Mouse (Mus musculus) testis, adult 2 months (tissue): Measurements from ENCODE around the gene Miox. TPM values are rescaled to one million over a fixed set of nuclear protein-coding genes. Genes with fewer than 3 reads are reported as not detected.

ENCODE experiments used
- H3K27ac ChIP-seq: fragments of 200-500 bp; 2 replicates; pipeline ENCODE4 v1.5.1; 2012; ENCODE audit warnings: low read depth, low read length; ENCODE audit not compliant: control insufficient read depth, insufficient read depth
- H3K27me3 ChIP-seq: fragments of 200-500 bp; 2 replicates; pipeline ENCODE4 v1.6.1; 2012; ENCODE audit warnings: mild to moderate bottlenecking, low read length, moderate library complexity; ENCODE audit not compliant: control insufficient read depth, insufficient read depth
- H3K36me3 ChIP-seq: fragments of 200-500 bp; 2 replicates; pipeline ENCODE4 v1.6.1; 2012; ENCODE audit warnings: mild to moderate bottlenecking, low read length; ENCODE audit not compliant: control insufficient read depth, insufficient read depth
- H3K4me1 ChIP-seq: fragments of 200-500 bp; 2 replicates; pipeline ENCODE4 v1.6.1; 2012; ENCODE audit warnings: low read length; ENCODE audit not compliant: control insufficient read depth, insufficient read depth
- H3K4me3 ChIP-seq: fragments of 200-500 bp; 2 replicates; pipeline ENCODE4 v1.5.1; 2012; ENCODE audit warnings: low read depth, mild to moderate bottlenecking, low read length, moderate library complexity, mixed read lengths; ENCODE audit not compliant: control insufficient read depth
- CTCF ChIP-seq: fragments of 200-500 bp; IDR thresholded peaks from 2 replicates; pipeline ENCODE4 v1.5.1; 2012; ENCODE audit warnings: low read depth, mild to moderate bottlenecking, inconsistent platforms, low read length, moderate library complexity; ENCODE audit not compliant: control insufficient read depth, insufficient read depth, insufficient replicate concordance
- POLR2A ChIP-seq: fragments of 200-500 bp; IDR thresholded peaks from 2 replicates; pipeline ENCODE4 v1.6.1; 2012; ENCODE audit warnings: low read depth, mild to moderate bottlenecking, inconsistent platforms, low read length, moderate library complexity; ENCODE audit not compliant: control insufficient read depth
- polyA plus RNA-seq: library from polyadenylated mRNA; depleted of rRNA; stranded (reverse); fragments of >200 nt; gene quantifications from 2 replicates; pipeline ENCODE4 v1.2.3, GENCODE M21; 2012

Miox gene
- polyA plus RNA-seq, 1 experiment, result 1.7 TPM

DNA sequence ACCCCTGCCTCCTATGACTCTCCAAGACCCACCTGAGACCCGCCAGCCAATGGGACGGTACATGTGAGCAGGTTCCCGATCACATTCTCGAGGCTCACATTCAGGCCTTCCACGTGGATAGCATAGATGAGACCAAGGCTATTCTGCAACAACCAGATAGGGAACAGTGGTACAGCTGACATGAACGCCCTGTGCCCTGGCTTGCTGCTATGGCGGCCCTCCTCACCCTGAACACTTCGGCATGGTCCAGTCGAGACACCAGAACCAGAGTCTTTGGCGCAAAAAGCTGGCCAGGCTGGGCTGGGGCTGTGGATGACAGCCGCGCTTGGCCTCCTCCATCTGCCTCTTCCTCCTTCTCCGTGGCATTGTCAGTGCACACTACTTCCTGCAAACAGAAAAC lies 26.7 kb upstream of the Miox start:
- H3K4me3 ChIP-seq, result no peak overlapping the region
- H3K27me3 ChIP-seq, result no peaks in the 10 kb centered on the region
- H3K4me1 ChIP-seq, result no peaks in the 10 kb centered on the region; the same call in 1 of the 2 replicates
- no peak for TF ChIP-seq CTCF
- TF ChIP-seq POLR2A, result no peak
- H3K27ac ChIP-seq, result no peak overlapping the region
- peaks cover 1% of the 10 kb centered on the region for H3K36me3 ChIP-seq

DNA sequence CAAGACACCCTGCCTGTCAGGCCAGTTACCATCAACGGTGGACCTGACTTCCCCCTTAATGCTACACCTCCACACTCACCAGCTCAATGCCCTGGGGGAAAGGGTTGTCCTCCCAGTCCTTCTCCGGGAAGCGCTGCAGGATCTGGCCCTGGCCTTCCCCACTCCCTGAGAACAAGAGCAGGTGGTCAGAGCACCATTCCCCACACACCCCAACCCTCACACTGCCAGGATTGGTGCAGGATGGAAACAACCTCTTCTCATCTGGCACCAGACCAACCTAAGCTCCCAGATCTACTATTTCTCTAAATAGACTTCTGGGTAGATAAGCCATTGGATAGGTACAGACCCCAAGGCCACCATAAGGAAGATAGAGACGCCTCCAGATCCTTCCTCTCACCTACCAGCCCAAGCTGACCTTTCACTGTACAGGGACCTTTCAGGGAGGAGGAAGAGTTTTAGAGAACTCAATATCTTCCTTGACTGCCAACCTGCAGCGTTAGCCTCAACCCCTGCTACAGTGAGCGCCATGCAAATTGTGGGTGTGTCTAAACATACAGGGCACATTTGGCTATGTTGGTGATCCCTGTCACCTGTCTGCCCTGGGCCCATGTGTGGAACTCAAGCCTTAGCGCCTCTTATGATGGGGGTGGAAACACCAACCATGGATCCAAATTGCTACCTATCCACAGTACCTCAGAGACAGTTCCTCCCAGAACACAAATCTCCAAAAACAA lies 25.6 kb upstream of the Miox start:
- no peak overlapping the region for H3K4me3 ChIP-seq
- no peaks in the 10 kb centered on the region for H3K27me3 ChIP-seq

DNA sequence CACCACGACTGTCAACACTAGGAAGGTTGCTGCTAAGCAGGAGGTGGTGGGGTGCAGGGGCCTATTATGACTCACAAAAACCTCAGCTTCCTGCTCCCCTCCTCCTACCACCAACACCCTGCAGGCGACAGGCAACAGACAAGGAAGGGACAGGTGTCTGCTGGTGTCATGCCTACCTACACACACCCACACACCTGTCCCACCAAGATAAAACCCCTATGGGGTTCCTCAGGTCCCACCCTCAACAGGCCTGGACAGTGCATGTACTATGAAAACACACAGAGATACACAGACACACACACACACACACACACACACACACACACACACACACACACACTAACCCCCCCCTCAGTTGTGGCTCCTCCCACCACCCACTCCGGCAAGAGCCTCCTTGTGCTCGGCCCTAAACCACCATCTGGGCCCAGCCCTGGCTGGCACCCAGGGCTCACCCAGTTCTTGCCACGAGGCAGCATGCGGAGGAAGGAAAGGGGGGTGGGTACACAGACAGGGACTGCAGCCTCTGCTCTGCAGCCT lies 24.2 kb upstream of the Miox start:
- TF ChIP-seq POLR2A (no peak), CTCF (no peak)
- peaks cover 9% of the 10 kb centered on the region for H3K4me1 ChIP-seq
- no peak overlapping the region for H3K27ac ChIP-seq
- H3K36me3 ChIP-seq, result no peaks in the 10 kb centered on the region; the same call in 1 of the 2 replicates
- no peaks in the 10 kb centered on the region for H3K27me3 ChIP-seq
- H3K4me3 ChIP-seq, result no peak overlapping the region

More for the DNA sequence above, 25.6 kb upstream of the Miox start:
- peaks cover 1% of the 10 kb centered on the region; the same call in 1 of the 2 replicates for H3K36me3 ChIP-seq
- TF ChIP-seq CTCF, result no peak
- TF ChIP-seq POLR2A, result no peak
- peaks cover 3% of the 10 kb centered on the region for H3K4me1 ChIP-seq
- no peak overlapping the region for H3K27ac ChIP-seq

DNA sequence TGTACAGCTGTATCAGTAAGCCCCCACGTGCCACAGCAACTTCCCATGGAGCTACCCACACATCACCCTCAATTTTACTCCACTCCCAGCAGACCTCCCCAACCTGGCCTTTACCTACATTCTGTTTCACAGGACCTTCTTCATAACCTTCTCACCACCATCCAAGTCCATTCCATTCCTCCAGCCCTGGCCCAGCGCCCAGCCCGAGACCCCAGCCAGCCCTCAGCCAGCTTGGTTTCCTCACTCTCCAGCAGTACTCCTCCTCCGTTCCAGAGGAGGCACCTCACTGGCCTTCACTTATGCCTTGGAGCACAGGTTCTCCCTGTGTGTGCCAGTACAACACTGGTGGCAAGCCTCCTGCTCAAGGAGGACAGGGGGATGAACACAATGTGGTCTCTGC lies 20.8 kb upstream of the Miox start:
- H3K27ac ChIP-seq, result no peak overlapping the region
- no peak overlapping the region for H3K4me3 ChIP-seq
- no peak for TF ChIP-seq POLR2A
- TF ChIP-seq CTCF, result no peak
- H3K36me3 ChIP-seq, result no peaks in the 10 kb centered on the region
- no peaks in the 10 kb centered on the region for H3K27me3 ChIP-seq
- H3K4me1 ChIP-seq, result peaks cover 16% of the 10 kb centered on the region

DNA sequence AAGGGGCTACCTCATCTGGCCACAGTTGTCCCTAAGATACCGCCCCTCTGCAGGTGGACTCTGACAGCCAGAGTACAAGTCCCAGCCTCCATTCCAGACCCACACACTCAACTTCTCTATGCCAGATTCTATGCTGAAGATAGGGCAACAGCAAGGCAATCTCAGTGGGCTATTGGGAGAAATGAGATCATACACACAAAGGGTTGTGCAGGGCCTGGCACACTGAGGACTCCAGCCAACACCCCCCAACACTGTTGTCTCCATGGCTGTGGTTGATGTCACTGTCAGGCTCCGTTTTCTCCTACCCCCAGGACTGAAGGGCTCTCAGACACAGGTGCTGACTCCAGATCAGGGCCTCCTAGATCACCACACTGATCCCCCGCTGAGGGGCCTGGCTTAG lies 20.1 kb upstream of the Miox start:
- H3K27me3 ChIP-seq, result no peaks in the 10 kb centered on the region
- peak overlapping the region; percentile 98 for H3K4me3 ChIP-seq
- TF ChIP-seq POLR2A (no peak), CTCF (no peak)
- H3K4me1 ChIP-seq, result peaks cover 16% of the 10 kb centered on the region
- no peaks in the 10 kb centered on the region for H3K36me3 ChIP-seq
- H3K27ac ChIP-seq, result no peak overlapping the region

DNA sequence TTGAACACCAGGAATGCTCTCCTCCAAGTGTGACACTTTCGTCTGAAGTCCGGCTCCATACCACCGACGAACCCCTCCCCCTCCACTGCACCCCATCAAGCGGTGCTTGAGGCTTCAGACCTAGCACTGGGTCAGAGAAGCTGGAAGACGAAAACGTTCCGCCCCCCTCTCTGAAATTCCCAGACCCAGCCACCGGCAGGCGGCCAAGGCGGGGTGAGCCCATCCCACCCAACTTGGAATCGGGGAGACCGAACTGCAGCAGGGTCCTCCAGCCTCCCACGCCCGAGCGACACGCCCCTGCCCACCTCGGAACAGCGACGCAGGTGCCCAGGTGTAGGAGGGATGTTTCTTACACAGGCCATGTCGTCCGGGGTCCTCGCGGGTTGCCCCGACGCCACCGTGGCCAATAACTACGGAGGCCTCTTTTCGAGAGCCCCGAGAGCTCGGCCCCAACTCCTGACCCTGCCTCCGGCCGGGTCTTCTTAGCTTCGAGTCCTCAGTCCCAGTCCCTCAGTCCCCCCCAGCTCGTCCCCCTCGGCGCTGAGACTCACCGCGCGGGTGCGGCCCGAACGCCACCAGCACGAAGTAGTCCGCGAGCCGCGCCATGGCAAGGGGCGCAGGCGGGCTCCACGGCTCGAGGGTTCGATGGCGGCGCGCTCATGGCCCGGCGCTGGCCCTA lies 19.5 kb upstream of the Miox start:
- H3K27ac ChIP-seq, result peak overlapping the region; percentile 76
- peaks cover 16% of the 10 kb centered on the region for H3K4me1 ChIP-seq
- no peaks in the 10 kb centered on the region for H3K27me3 ChIP-seq
- no peak for TF ChIP-seq CTCF
- TF ChIP-seq POLR2A, result no peak
- H3K36me3 ChIP-seq, result no peaks in the 10 kb centered on the region
- peak overlapping the region; percentile 98 for H3K4me3 ChIP-seq

DNA sequence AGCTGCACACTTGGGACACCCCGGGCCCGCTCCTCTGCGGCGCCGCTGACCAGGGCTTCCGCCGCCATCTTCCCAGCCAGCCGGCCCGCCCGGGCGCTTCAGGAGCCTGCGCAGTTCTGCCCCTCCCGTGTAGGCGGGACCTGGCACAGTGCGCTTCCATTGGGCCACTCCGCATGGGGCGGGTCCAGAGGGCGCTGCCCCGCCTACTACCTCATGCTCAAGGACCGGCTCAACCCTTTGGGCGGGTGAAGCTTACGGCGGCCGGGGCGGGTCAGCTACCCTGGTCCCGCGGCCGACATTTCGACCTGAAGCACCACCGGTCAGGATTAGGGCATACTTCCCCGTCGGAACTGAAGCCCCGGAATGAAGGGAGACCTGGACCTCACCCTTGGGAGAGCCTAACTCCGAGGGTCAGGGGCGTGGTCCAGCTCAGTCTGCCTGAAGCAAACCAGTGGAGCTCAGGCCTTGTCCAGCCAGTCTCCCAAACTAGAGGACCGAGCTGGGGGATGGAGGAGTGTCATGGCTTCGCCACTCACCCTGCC lies 18.9 kb upstream of the Miox start, which contains the start of gene Sbf1:
TSS of gene Sbf1 (minus strand) at position 122 of the 542 bp plus-strand sequence.
- TF ChIP-seq POLR2A (peak; percentile 86), CTCF (no peak)
- H3K27ac ChIP-seq, result peak within 1 kb of the TSS; percentile 93
- H3K4me1 ChIP-seq, result peaks cover 16% of the 10 kb centered on the region
- peak within 1 kb of the TSS; percentile 98 for H3K4me3 ChIP-seq
- H3K27me3 ChIP-seq, result no peaks in the 10 kb centered on the region
- no peaks in the 10 kb centered on the region for H3K36me3 ChIP-seq
